Mouse (Mus musculus): ENCODE data around the gene Tdg. TPM values are rescaled to one million over a fixed set of nuclear protein-coding genes. Genes with fewer than 3 reads are reported as not detected.

Tdg gene
- total RNA-seq, 1 experiment from 2014 or later = 36.6 TPM

- no peak for DNase-seq
These were observed 32.8 kb downstream of the Tdg start for GRCm38 (mm10) chr10:82662267-82662990.

- DNase-seq = no peak
These were observed 33.7 kb downstream of the Tdg start for GRCm38 (mm10) chr10:82663289-82663688.

GRCm38 (mm10) chr10:82665951-82666350 is 36.3 kb downstream of the Tdg start:
- DNase-seq = no peak

GRCm38 (mm10) chr10:82666436-82667234 is 37.0 kb downstream of the Tdg start:
- peak; percentile 84 for DNase-seq

GRCm38 (mm10) chr10:82670205-82670604 is 40.6 kb downstream of the Tdg start:
- no peak for DNase-seq

- peak; percentile 18 for DNase-seq
These were observed 47.3 kb downstream of the Tdg start for GRCm38 (mm10) chr10:82676949-82677348.

GRCm38 (mm10) chr10:82680769-82681168 is 51.1 kb downstream of the Tdg start:
- no peak for DNase-seq

- no peak for DNase-seq
These were observed 52.0 kb downstream of the Tdg start for GRCm38 (mm10) chr10:82681639-82682038.

GRCm38 (mm10) chr10:82685440-82685839 is 55.8 kb downstream of the Tdg start:
- no peak for DNase-seq

GRCm38 (mm10) chr10:82689681-82690211 is 60.1 kb downstream of the Tdg start:
- DNase-seq = no peak

- DNase-seq = peak; percentile 37
These were observed 60.9 kb downstream of the Tdg start, which contains the start of gene Glt8d2 for GRCm38 (mm10) chr10:82690494-82690893. Gene Glt8d2, minus strand, starts transcription at chr10:82690650.

- no peak for DNase-seq
These were observed 66.3 kb downstream of the Tdg start, which contains the start of gene Hcfc2 for GRCm38 (mm10) chr10:82695956-82696355. Gene Hcfc2, plus strand, starts transcription at chr10:82696160.

GRCm38 (mm10) chr10:82696453-82697079 is 66.9 kb downstream of the Tdg start:
- DNase-seq = peak; percentile 18

GRCm38 (mm10) chr10:82697305-82697898 is 67.8 kb downstream of the Tdg start:
- DNase-seq = no peak

- peak; percentile 95 for DNase-seq
These were observed 69.2 kb downstream of the Tdg start for GRCm38 (mm10) chr10:82698712-82699261.

- DNase-seq = peak; percentile 18
These were observed 69.8 kb downstream of the Tdg start for GRCm38 (mm10) chr10:82699296-82699941.

Other genes starting within 250 kb of the Tdg start
- gene Gm1553, start 137.2 kb upstream of the Tdg start, total RNA-seq (2021) = not detected in 2 replicates
- gene 1190007I07Rik, start 6.6 kb upstream of the Tdg start, total RNA-seq (2021) = 28.0 and 28.2 TPM in 2 replicates
- 1.4 and 1.8 TPM in 2 replicates for gene Glt8d2, start 60.8 kb downstream of the Tdg start, total RNA-seq (2021)
- gene Hcfc2, start 66.3 kb downstream of the Tdg start, total RNA-seq (2021) = 26.2 and 27.6 TPM in 2 replicates
- 23.5 and 25.9 TPM in 2 replicates for gene Nfyb, start 134.3 kb downstream of the Tdg start, total RNA-seq (2021)
- 118 and 136 TPM in 2 replicates for gene Txnrd1, start 204.1 kb downstream of the Tdg start, total RNA-seq (2021)
- 4.6 TPM in 2 replicates for gene Eid3, start 236.8 kb downstream of the Tdg start, total RNA-seq (2021)

All from adrenal gland, postnatal 25 days (tissue).